Mouse (Mus musculus) bone marrow, adult 2 months (tissue): ENCODE data around the gene Ifih1.

Experiments used
- CTCF ChIP-seq: fragments of 200-500 bp; IDR thresholded peaks from 2 replicates; pipeline ENCODE4 v1.5.1; 2011; ENCODE audit warnings: low read length, control low read depth; ENCODE audit not compliant: control insufficient read depth, insufficient read depth
- POLR2A ChIP-seq: fragments of 200-500 bp; IDR thresholded peaks from 2 replicates; pipeline ENCODE4 v1.6.1; 2011; ENCODE audit warnings: low read depth, mild to moderate bottlenecking, control low read depth, low read length, borderline replicate concordance; ENCODE audit not compliant: control insufficient read depth

- TF ChIP-seq POLR2A: no peak
- no peak for TF ChIP-seq CTCF
These were observed 89.7 kb downstream of the Ifih1 start for GRCm38 (mm10) chr2:62556349-62556748.
